Mouse (Mus musculus) leukemia stem cell, adult 10-12 weeks (primary cell): Measurements from ENCODE around the gene Tusc1. TPM values are rescaled to one million over a fixed set of nuclear protein-coding genes. Genes with fewer than 3 reads are reported as not detected.

ENCODE experiments used
- polyA plus RNA-seq: library from polyadenylated mRNA; stranded (reverse); fragments of >175 nt; gene quantifications from 2 replicates; pipeline ENCODE4 v1.2.3, GENCODE M21; 2012; ENCODE audit warnings: low replicate concordance

The Tusc1 gene
- polyA plus RNA-seq, result 19.3 and 42.0 TPM in 2 replicates

DNA sequence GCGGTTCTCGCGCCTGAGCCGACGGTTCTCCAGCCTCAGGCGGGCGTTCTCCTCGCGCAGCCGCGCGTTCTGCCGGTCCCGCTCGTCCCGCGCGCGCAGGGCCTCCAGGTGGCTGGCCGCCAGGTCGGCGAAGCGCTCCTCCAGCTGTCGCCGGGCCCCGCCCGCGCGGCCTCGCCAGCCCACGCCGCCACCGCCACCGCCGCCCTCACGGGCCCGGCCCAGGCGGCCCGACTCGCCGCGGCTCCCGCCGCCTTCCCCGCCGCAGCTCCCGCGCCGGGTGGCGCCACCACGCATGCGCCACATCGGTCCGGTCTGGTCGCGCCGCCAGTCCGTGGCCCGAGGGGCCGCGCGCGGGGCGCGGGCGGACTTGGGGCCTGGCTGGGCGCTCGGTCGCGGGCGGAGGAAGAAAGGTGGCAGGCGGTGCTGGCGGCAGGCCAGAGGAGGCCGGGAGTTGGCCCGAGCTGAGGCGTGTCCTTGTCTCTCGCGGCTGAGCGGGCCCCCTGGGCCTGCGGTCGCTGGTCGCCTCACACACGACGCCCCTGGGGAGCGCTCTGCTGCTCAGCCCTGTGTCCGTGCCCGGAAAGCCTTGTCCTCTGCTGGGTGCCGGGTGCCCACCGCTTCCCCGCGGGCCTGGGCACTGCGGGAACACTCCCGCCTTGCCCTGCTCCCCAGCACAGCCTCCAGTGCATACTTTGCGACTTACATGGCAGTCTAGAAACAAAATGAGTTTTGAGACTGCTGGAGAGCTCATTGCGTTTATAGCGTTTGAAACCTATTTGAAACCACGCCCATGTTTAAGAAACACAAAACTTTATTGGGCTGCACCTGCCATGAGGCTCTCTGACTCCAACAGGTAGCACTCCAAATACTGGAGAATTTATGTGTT lies at the start of gene Tusc1:
TSS of gene Tusc1 (minus strand) at position 394 of the 886 bp plus-strand sequence.

